Mouse (Mus musculus): ENCODE results near the gene Pex1. TPM values are rescaled to one million over a fixed set of nuclear protein-coding genes. Genes with fewer than 3 reads are reported as not detected.
"Not testable (repeated sequence)": the region's sequence is repeated elsewhere in the genome, so short reads cannot be mapped to it uniquely, and the experiment has no call there.

Gene Pex1
- polyA plus RNA-seq, 1 experiment: 7.1 TPM

- no peak overlapping the region for H3K4me3 ChIP-seq (replicated peaks; ENCODE audit: extremely low read depth, low read depth, low read length)
- 74% methylated on average over 4 of the region's 4 CpGs for WGBS
- DNase-seq: no peak
- H3K4me1 ChIP-seq (ENCODE audit: control insufficient read depth, insufficient read depth, low read length): peaks cover 2% of the 10 kb centered on the region; the same call in 1 of the 2 replicates
- no peak for TF ChIP-seq CTCF (IDR thresholded peaks at IDR 0.05; ENCODE audit: insufficient read depth, low read length)
- TF ChIP-seq POLR2A (IDR thresholded peaks at IDR 0.05; ENCODE audit: borderline replicate concordance, extremely low read depth, low read depth, low read length): no peak
Measured at GRCm38 (mm10) chr5:3648849-3649210, 53.0 kb downstream of the Pex1 start.

- TF ChIP-seq POLR2A (IDR thresholded peaks at IDR 0.05; ENCODE audit: borderline replicate concordance, extremely low read depth, low read depth, low read length): no peak
- TF ChIP-seq CTCF (IDR thresholded peaks at IDR 0.05; ENCODE audit: insufficient read depth, low read length): no peak
- no peak for DNase-seq
- Histone ChIP-seq H3K4me1 (ENCODE audit: control insufficient read depth, insufficient read depth, low read length) (peaks cover 2% of the 10 kb centered on the region; the same call in 1 of the 2 replicates), H3K4me3 (replicated peaks; ENCODE audit: extremely low read depth, low read depth, low read length) (no peak within 1 kb of the TSS)
- 80% methylated on average over 6 of the region's 6 CpGs for WGBS
Measured at GRCm38 (mm10) chr5:3650881-3651280, 55.0 kb downstream of the Pex1 start, which contains the start of gene Tmbim7. Tmbim7 (plus strand) TSS chr5:3651181.

GRCm38 (mm10) chr5:3651621-3652020 lies 55.8 kb downstream of the Pex1 start:
- WGBS: 83% methylated on average over 5 of the region's 5 CpGs
- Histone ChIP-seq H3K4me1 (ENCODE audit: control insufficient read depth, insufficient read depth, low read length) (peaks cover under 1% of the 10 kb centered on the region; the same call in 1 of the 2 replicates), H3K4me3 (replicated peaks; ENCODE audit: extremely low read depth, low read depth, low read length) (no peak overlapping the region)
- no peak for DNase-seq
- no peak for TF ChIP-seq CTCF (IDR thresholded peaks at IDR 0.05; ENCODE audit: insufficient read depth, low read length)
- TF ChIP-seq POLR2A (IDR thresholded peaks at IDR 0.05; ENCODE audit: borderline replicate concordance, extremely low read depth, low read depth, low read length): no peak

- 87% methylated on average over 17 of the region's 25 CpGs for WGBS
- not testable (repeated sequence) for H3K4me3 ChIP-seq (replicated peaks; ENCODE audit: extremely low read depth, low read depth, low read length); DNase-seq; H3K4me1 ChIP-seq (ENCODE audit: control insufficient read depth, insufficient read depth, low read length)
Measured at GRCm38 (mm10) chr5:3652903-3653575, 57.2 kb downstream of the Pex1 start.

GRCm38 (mm10) chr5:3653801-3654200 lies 57.9 kb downstream of the Pex1 start:
- TF ChIP-seq POLR2A (IDR thresholded peaks at IDR 0.05; ENCODE audit: borderline replicate concordance, extremely low read depth, low read depth, low read length) (no peak), CTCF (IDR thresholded peaks at IDR 0.05; ENCODE audit: insufficient read depth, low read length) (no peak)
- Histone ChIP-seq H3K4me1 (ENCODE audit: control insufficient read depth, insufficient read depth, low read length) (no peaks in the 10 kb centered on the region), H3K4me3 (replicated peaks; ENCODE audit: extremely low read depth, low read depth, low read length) (no peak overlapping the region)
- 83% methylated on average over 4 of the region's 4 CpGs for WGBS
- DNase-seq: no peak

GRCm38 (mm10) chr5:3657085-3657484 lies 61.2 kb downstream of the Pex1 start, which contains the start of gene Gatad1:
Gatad1 (minus strand) TSS chr5:3657185.
- TF ChIP-seq CTCF (IDR thresholded peaks at IDR 0.05; ENCODE audit: insufficient read depth, low read length): no peak
- TF ChIP-seq POLR2A (IDR thresholded peaks at IDR 0.05; ENCODE audit: borderline replicate concordance, extremely low read depth, low read depth, low read length): no peak
- no peak within 1 kb of the TSS for H3K4me3 ChIP-seq (replicated peaks; ENCODE audit: extremely low read depth, low read depth, low read length)
- 72% methylated on average over 5 of the region's 5 CpGs for WGBS
- DNase-seq: no peak
- H3K4me1 ChIP-seq (ENCODE audit: control insufficient read depth, insufficient read depth, low read length): no peaks in the 10 kb centered on the region

GRCm38 (mm10) chr5:3665225-3665624 lies 69.4 kb downstream of the Pex1 start:
- TF ChIP-seq CTCF (IDR thresholded peaks at IDR 0.05; ENCODE audit: insufficient read depth, low read length) (no peak), POLR2A (IDR thresholded peaks at IDR 0.05; ENCODE audit: borderline replicate concordance, extremely low read depth, low read depth, low read length) (no peak)
- Histone ChIP-seq H3K4me1 (ENCODE audit: control insufficient read depth, insufficient read depth, low read length) (no peaks in the 10 kb centered on the region), H3K4me3 (replicated peaks; ENCODE audit: extremely low read depth, low read depth, low read length) (no peak overlapping the region)
- no peak for DNase-seq
- 86% methylated on average over 2 of the region's 2 CpGs for WGBS

- no peak for DNase-seq
- H3K4me1 ChIP-seq (ENCODE audit: control insufficient read depth, insufficient read depth, low read length): no peaks in the 10 kb centered on the region
- WGBS: 80% methylated on average over 12 of the region's 12 CpGs
- no peak for TF ChIP-seq CTCF (IDR thresholded peaks at IDR 0.05; ENCODE audit: insufficient read depth, low read length)
- TF ChIP-seq POLR2A (IDR thresholded peaks at IDR 0.05; ENCODE audit: borderline replicate concordance, extremely low read depth, low read depth, low read length): no peak
- H3K4me3 ChIP-seq (replicated peaks; ENCODE audit: extremely low read depth, low read depth, low read length): no peak overlapping the region
Measured at GRCm38 (mm10) chr5:3666585-3666984, 70.7 kb downstream of the Pex1 start.

- TF ChIP-seq CTCF (IDR thresholded peaks at IDR 0.05; ENCODE audit: insufficient read depth, low read length) (no peak), POLR2A (IDR thresholded peaks at IDR 0.05; ENCODE audit: borderline replicate concordance, extremely low read depth, low read depth, low read length) (no peak)
- H3K4me1 ChIP-seq (ENCODE audit: control insufficient read depth, insufficient read depth, low read length): no peaks in the 10 kb centered on the region
- no peak for DNase-seq
- H3K4me3 ChIP-seq (replicated peaks; ENCODE audit: extremely low read depth, low read depth, low read length): no peak overlapping the region
- 80% methylated on average over 6 of the region's 6 CpGs for WGBS
Measured at GRCm38 (mm10) chr5:3669938-3670554, 74.2 kb downstream of the Pex1 start.

Other genes with a start within 250 kb of the Pex1 start
- gene Fam133b, start 52.2 kb upstream of the Pex1 start, polyA plus RNA-seq (2012; rRNA removed): 4.7 and 6.4 TPM in 2 replicates
- 1.7 and 2.0 TPM in 2 replicates for gene 1700109H08Rik, start 24.5 kb upstream of the Pex1 start, polyA plus RNA-seq (2012; rRNA removed)
- gene Rbm48, start 519 bp downstream of the Pex1 start, polyA plus RNA-seq (2012; rRNA removed): 3.7 and 4.4 TPM in 2 replicates
- not detected in 2 replicates for gene Tmbim7, start 55.1 kb downstream of the Pex1 start, polyA plus RNA-seq (2012; rRNA removed)
- 36.1 and 39.0 TPM in 2 replicates for gene Gatad1, start 61.1 kb downstream of the Pex1 start, polyA plus RNA-seq (2012; rRNA removed)
- gene Ankib1, start 206.9 kb downstream of the Pex1 start, polyA plus RNA-seq (2012; rRNA removed): 6.5 and 7.9 TPM in 2 replicates
- gene Krit1, start 207.1 kb downstream of the Pex1 start, polyA plus RNA-seq (2012; rRNA removed): 5.9 and 10.3 TPM in 2 replicates
- 0.04 and 0.07 TPM in 2 replicates for gene Lrrd1, start 249.1 kb downstream of the Pex1 start, polyA plus RNA-seq (2012; rRNA removed)

Measured in lung, adult 2 months (tissue).